Mouse (Mus musculus) neutrophil, adult 83 days (primary cell): Measurements from ENCODE around the gene Speer4c. TPM values are rescaled to one million over a fixed set of nuclear protein-coding genes. Genes with fewer than 3 reads are reported as not detected.

Source experiments
- total RNA-seq, 2 experiments: library from RNA; stranded (reverse); gene quantifications; one replicate each; pipeline ENCODE4 v1.2.4; 2023

Gene Speer4c
- total RNA-seq: not detected

GRCm38 (mm10) chr5:15714171-15714570 is at the start of gene Speer4c:
Gene Speer4c, minus strand, starts transcription at chr5:15714271.

Other genes starting within 250 kb of the Speer4c start
- not detected for gene Gm21149, start 237.7 kb downstream of the Speer4c start, total RNA-seq
- gene Gm21190, start 185.0 kb downstream of the Speer4c start, total RNA-seq: not detected
- gene Gm21083, start 136.9 kb downstream of the Speer4c start, total RNA-seq: not detected
- not detected for gene Speer4d, start 95.2 kb downstream of the Speer4c start, total RNA-seq
- gene 4930572O03Rik, start 57.2 kb downstream of the Speer4c start, total RNA-seq: not detected
- under 1 TPM in 1 of 2 experiments, not detected in 1; 0.04 TPM for gene Cacna2d1, start 220.4 kb upstream of the Speer4c start, total RNA-seq